ENCODE assay signal across 24 mouse cellular contexts in genomic region chr2:58625186-58625585, GRCm38 (mm10). TPM values are rescaled to one million over a fixed set of nuclear protein-coding genes. Genes with fewer than 3 reads are reported as not detected.
"Had no signal": no experiment of that assay in that cellular context is flagged by ENCODE, and none has a peak within 500 bp of the region (broad histone marks: within the 10 kb centered on the region; RNA-seq: fewer than 3 reads in every experiment).

No protein-coding gene starts in this region.

- H3K9ac ChIP-seq: heart, embryonic 12.5 days; hindbrain, embryonic 13.5 days; hindbrain, embryonic 15.5 days; kidney, embryonic 15.5 days; limb, embryonic 13.5 days; limb, embryonic 15.5 days; liver, embryonic 12.5 days; liver, embryonic 14.5 days had no signal

- H3K27me3 ChIP-seq: heart, embryonic 12.5 days; hindbrain, embryonic 15.5 days; kidney, embryonic 15.5 days; limb, embryonic 13.5 days; limb, embryonic 15.5 days; liver, embryonic 12.5 days had no signal

- H3K4me1 ChIP-seq: heart, embryonic 10.5 days; hindbrain, embryonic 15.5 days; kidney, embryonic 15.5 days; limb, embryonic 15.5 days; liver, embryonic 12.5 days had no signal

- H3K36me3 ChIP-seq: heart, embryonic 10.5 days; heart, embryonic 12.5 days; hindbrain, embryonic 13.5 days; hindbrain, embryonic 15.5 days; kidney, embryonic 15.5 days; limb, embryonic 13.5 days; limb, embryonic 15.5 days; liver, embryonic 12.5 days had no signal

- H3K4me2 ChIP-seq: heart, embryonic 12.5 days; hindbrain, embryonic 13.5 days; hindbrain, embryonic 15.5 days; kidney, embryonic 15.5 days; limb, embryonic 13.5 days; limb, embryonic 15.5 days; liver, embryonic 12.5 days had no signal

- H3K27ac ChIP-seq: heart, embryonic 10.5 days; hindbrain, embryonic 13.5 days; hindbrain, embryonic 15.5 days; hindbrain, postnatal 0 days; kidney, embryonic 15.5 days; kidney, postnatal 0 days; layer of hippocampus, adult 2 months; limb, embryonic 13.5 days; limb, embryonic 15.5 days; liver, embryonic 12.5 days; liver, embryonic 14.5 days had no signal

- H3K9me3 ChIP-seq: heart, embryonic 10.5 days; heart, embryonic 12.5 days; hindbrain, embryonic 13.5 days; hindbrain, embryonic 15.5 days; kidney, embryonic 15.5 days; limb, embryonic 13.5 days; limb, embryonic 15.5 days; liver, embryonic 12.5 days had no signal

- DNase-seq: gastrocnemius, postnatal 14 days; gastrocnemius, postnatal 36 days; heart, adult 18-20 months; heart, postnatal 10 days; kidney, adult 11 months; kidney, adult 2 months; kidney, adult 9 months; kidney, postnatal 14 days; kidney, postnatal 36 days; left cerebral cortex, postnatal 4 days had no signal

- H3K4me3 ChIP-seq: heart, embryonic 10.5 days; heart, embryonic 12.5 days; hindbrain, embryonic 13.5 days; hindbrain, embryonic 15.5 days; kidney, embryonic 15.5 days; layer of hippocampus, adult 2 months; limb, embryonic 13.5 days; limb, embryonic 15.5 days; liver, embryonic 12.5 days had no signal

- ATAC-seq: hindbrain, postnatal 0 days; intestine, embryonic 16.5 days; liver, embryonic 12.5 days had no signal

RNA-seq across cellular contexts. Expression of gene Upp2, which starts 58.1 kb away (rescaled TPM):
- total RNA-seq: hematopoietic stem cell, adult 5-6 weeks had no signal
